Mouse (Mus musculus) liver, adult 2 months (tissue): ENCODE measurements around the gene Lst1. TPM values are rescaled to one million over a fixed set of nuclear protein-coding genes. Genes with fewer than 3 reads are reported as not detected.

Experiments
- DNase-seq: peaks from one replicate; pipeline ENCODE4 v3.0.0-alpha.2; 2011; ENCODE audit warnings: low read depth, low spot score; ENCODE audit errors: extremely low read depth
- H3K27ac ChIP-seq: fragments of 200-500 bp; replicated peaks from 2 replicates; pipeline ENCODE4 v1.5.1; 2012; ENCODE audit warnings: low read depth, mild to moderate bottlenecking, control low read depth, inconsistent platforms, low read length; ENCODE audit not compliant: insufficient read depth
- H3K27me3 ChIP-seq: fragments of 200-500 bp; 2 replicates; pipeline ENCODE4 v1.6.1; 2012; ENCODE audit warnings: mild to moderate bottlenecking, moderate library complexity, low read length, inconsistent platforms; ENCODE audit not compliant: control insufficient read depth, insufficient read depth
- H3K36me3 ChIP-seq: fragments of 200-500 bp; 2 replicates; pipeline ENCODE4 v1.6.1; 2012; ENCODE audit warnings: low read length, inconsistent platforms; ENCODE audit not compliant: control insufficient read depth, insufficient read depth
- H3K4me1 ChIP-seq: fragments of 200-500 bp; 2 replicates; pipeline ENCODE4 v1.6.1; 2011; ENCODE audit warnings: low read length; ENCODE audit not compliant: control insufficient read depth, insufficient read depth
- H3K4me3 ChIP-seq: fragments of 200-500 bp; 2 replicates; pipeline ENCODE4 v1.5.1; 2011; ENCODE audit warnings: low read depth, mild to moderate bottlenecking, control low read depth, low read length, moderate library complexity; ENCODE audit not compliant: insufficient read depth
- H3K79me2 ChIP-seq: fragments of 200-500 bp; 2 replicates; pipeline ENCODE4 v1.6.1; 2012; ENCODE audit warnings: inconsistent platforms, mild to moderate bottlenecking, low read length, moderate library complexity; ENCODE audit not compliant: control insufficient read depth, insufficient read depth
- H3K9ac ChIP-seq: fragments of 200-500 bp; 2 replicates; pipeline ENCODE4 v1.6.1; 2012; ENCODE audit warnings: low read depth, mild to moderate bottlenecking, control low read depth, inconsistent platforms, low read length
- CTCF ChIP-seq: fragments of 200-500 bp; IDR thresholded peaks from 2 replicates; pipeline ENCODE4 v1.5.1; 2011; ENCODE audit warnings: low read depth, low read length, control low read depth
- POLR2A ChIP-seq: fragments of 200-500 bp; IDR thresholded peaks from 2 replicates; pipeline ENCODE4 v1.6.1; 2011; ENCODE audit warnings: low read length, control low read depth; ENCODE audit not compliant: insufficient read depth; ENCODE audit errors: extremely low read depth
- WGBS: fragments of 180-500 bp; shearing (Covaris S2); methylation state at CpG from one replicate; pipeline ENCODE4 v1.1.7; 2018; 5-methylcytosine and 5-hydroxymethylcytosine counted together
- polyA plus RNA-seq: library from polyadenylated mRNA; depleted of rRNA; stranded (reverse); fragments of >200 nt; gene quantifications from 2 replicates; pipeline ENCODE4 v1.2.3, GENCODE M21; 2012; rRNA removed
- total RNA-seq: library from RNA; depleted of rRNA; stranded (reverse); fragments of >200 nt; gene quantifications from 2 replicates; pipeline ENCODE4 v1.2.3, GENCODE M21; 2014; rRNA removed

Lst1 gene
- total and polyA plus RNA-seq, 2 experiments, result 10.2 to 11.8 TPM

DNA sequence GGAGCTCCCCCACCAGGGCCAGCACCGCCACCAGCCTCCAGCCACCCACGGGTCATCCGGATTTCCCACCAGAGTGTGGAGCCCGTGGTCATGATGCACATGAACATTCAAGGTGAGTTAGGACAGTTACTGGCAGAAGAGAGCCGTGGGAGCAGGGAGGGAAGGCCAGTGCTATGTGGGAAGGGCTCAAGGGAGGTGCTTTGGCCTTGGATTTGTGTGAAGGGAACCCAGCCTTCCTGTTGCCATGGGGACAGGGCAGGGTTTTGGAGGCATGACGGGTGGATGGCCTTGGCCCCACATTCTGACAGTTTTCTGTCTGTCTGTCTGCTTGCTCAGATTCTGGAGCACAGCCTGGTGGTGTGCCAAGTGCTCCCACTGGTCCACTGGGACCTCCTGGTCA, 46.3 kb downstream of the Lst1 start:
- peaks cover 9% of the 10 kb centered on the region; the same call in 1 of the 2 replicates for H3K79me2 ChIP-seq
- no peaks in the 10 kb centered on the region for H3K27me3 ChIP-seq
- WGBS, result 77% methylated on average over 6 of the region's 6 CpGs
- H3K4me3 ChIP-seq, result no peak overlapping the region
- H3K27ac ChIP-seq, result no peak overlapping the region
- 0 out of 2 replicates have a peak, but pooled peaks cover 1% of the 10 kb centered on the region for H3K4me1 ChIP-seq
- H3K36me3 ChIP-seq, result peaks cover 60% of the 10 kb centered on the region
- H3K9ac ChIP-seq, result no peak overlapping the region
- no peak for DNase-seq
- TF ChIP-seq POLR2A (no peak), CTCF (no peak)

DNA sequence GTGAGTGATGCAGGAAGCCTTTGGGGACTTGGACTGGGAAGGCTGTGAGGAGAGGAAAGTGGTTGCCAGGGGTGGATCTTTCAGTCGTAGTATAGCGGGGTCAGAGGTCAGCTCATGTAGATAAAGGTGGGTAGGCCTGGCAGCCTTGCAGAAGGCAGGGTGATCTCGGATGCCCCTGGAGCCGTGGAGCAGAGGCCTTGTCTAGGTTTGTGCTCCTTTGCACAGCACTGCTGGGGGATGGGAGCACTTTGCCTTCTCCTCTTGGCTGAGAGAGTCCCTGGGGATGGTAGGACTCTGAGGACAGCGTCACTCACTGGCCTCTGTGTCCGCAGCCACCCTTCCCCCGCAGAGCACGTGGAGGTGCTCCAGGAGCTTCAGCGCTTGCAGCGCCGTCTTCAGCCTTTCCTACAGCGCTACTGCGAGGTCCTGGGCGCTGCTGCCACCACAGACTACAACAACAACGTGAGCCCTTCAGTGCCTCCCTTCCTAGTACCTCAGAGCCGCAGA, 47.7 kb downstream of the Lst1 start:
- peaks cover 49% of the 10 kb centered on the region for H3K36me3 ChIP-seq
- no peaks in the 10 kb centered on the region for H3K27me3 ChIP-seq
- no peak overlapping the region for H3K4me3 ChIP-seq
- no peak overlapping the region for H3K27ac ChIP-seq
- H3K79me2 ChIP-seq, result peaks cover 17% of the 10 kb centered on the region; the same call in 1 of the 2 replicates
- H3K9ac ChIP-seq, result no peak overlapping the region
- TF ChIP-seq CTCF, result no peak
- no peak for TF ChIP-seq POLR2A
- DNase-seq, result no peak
- whole genome bisulfite sequencing, result 80% methylated on average over 16 of the region's 16 CpGs
- H3K4me1 ChIP-seq, result peaks cover 5% of the 10 kb centered on the region

- Histone ChIP-seq H3K9ac (no peak overlapping the region), H3K4me3 (no peak overlapping the region), H3K36me3 (peaks cover 38% of the 10 kb centered on the region), H3K79me2 (peaks cover 17% of the 10 kb centered on the region; the same call in 1 of the 2 replicates), H3K4me1 (peaks cover 5% of the 10 kb centered on the region), H3K27ac (no peak overlapping the region), H3K27me3 (no peaks in the 10 kb centered on the region)
- no peak for DNase-seq
- WGBS, result 89% methylated on average over 3 of the region's 3 CpGs
- TF ChIP-seq POLR2A, result no peak
- TF ChIP-seq CTCF, result no peak
Observed at GRCm38 (mm10) chr17:35139269-35139668, 49.0 kb downstream of the Lst1 start.

DNA sequence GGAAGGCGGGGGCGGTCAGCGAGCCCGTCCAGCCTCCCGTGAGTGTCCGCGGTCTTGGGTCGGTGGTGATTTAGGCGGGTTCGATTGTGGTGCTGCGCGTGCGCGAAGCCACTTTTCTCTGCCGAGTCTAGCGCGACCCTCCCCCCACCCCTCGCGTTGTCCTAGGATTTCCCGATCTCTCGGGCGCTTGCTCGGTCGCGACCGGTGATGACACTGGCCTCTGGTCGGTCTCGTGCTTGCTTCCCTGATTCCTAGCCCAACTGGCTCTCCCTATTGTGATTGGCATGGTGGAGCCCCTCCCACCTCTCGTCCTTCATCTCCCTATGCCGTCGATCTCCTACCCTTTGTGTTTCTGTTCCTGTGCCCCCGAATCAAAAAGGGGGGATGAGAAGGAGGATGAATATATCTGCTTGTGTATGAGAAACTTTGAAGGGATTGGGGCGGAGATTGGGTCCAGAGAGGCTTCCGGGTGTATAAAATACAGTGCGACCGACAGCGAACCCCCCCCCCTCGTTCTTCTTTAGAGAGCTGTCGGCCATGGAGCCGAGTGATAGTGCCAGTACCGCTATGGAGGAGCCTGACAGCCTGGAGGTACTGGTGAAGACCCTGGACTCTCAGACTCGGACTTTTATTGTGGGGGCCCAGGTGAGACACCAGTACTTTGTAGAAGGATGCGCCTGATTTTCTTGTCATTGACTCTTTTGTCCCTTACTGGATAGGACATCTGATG, 52.5 kb downstream of the Lst1 start:
- no peaks in the 10 kb centered on the region for H3K27me3 ChIP-seq
- TF ChIP-seq CTCF (no peak), POLR2A (0 out of 2 replicates have a peak, but pooled peaks have one; percentile 42)
- H3K9ac ChIP-seq, result peak overlapping the region; percentile 92
- H3K79me2 ChIP-seq, result peaks cover 17% of the 10 kb centered on the region; the same call in 1 of the 2 replicates
- DNase-seq, result peak; percentile 60
- WGBS, result under 1% methylated on average over 43 of the region's 43 CpGs
- H3K4me3 ChIP-seq, result peak overlapping the region; percentile 81
- peak overlapping the region; percentile 97 for H3K27ac ChIP-seq
- peaks cover 9% of the 10 kb centered on the region for H3K4me1 ChIP-seq
- peaks cover 16% of the 10 kb centered on the region; the same call in 1 of the 2 replicates for H3K36me3 ChIP-seq

Other genes starting within 250 kb of the Lst1 start
Only the 30 nearest of the 38 such genes appear.
- 0.07 and 0.09 TPM in 2 replicates for gene Vwa7, start 171.9 kb downstream of the Lst1 start, total RNA-seq
- 0.16 and 0.27 TPM in 2 replicates for gene Vwa7, start 171.9 kb downstream of the Lst1 start, polyA plus RNA-seq
- 0.54 TPM in 1 of 2 replicates, not detected in the other for gene Sapcd1, start 160.4 kb downstream of the Lst1 start, total RNA-seq
- gene Sapcd1, start 160.4 kb downstream of the Lst1 start, polyA plus RNA-seq, result 0.66 TPM in 1 of 2 replicates, not detected in the other
- gene Msh5, start 141.7 kb downstream of the Lst1 start, total RNA-seq, result 1.0 and 2.0 TPM in 2 replicates
- gene Msh5, start 141.7 kb downstream of the Lst1 start, polyA plus RNA-seq, result 1.1 and 3.9 TPM in 2 replicates
- gene Clic1, start 138.5 kb downstream of the Lst1 start, total RNA-seq, result 15.9 and 20.3 TPM in 2 replicates
- gene Clic1, start 138.5 kb downstream of the Lst1 start, polyA plus RNA-seq, result 12.2 and 16.8 TPM in 2 replicates
- 3.0 and 3.6 TPM in 2 replicates for gene Ddah2, start 129.4 kb downstream of the Lst1 start, total RNA-seq
- gene Ddah2, start 129.4 kb downstream of the Lst1 start, polyA plus RNA-seq, result 3.8 and 3.9 TPM in 2 replicates
- gene Ly6g6c, start 123.1 kb downstream of the Lst1 start, total RNA-seq, result not detected in 2 replicates
- gene Ly6g6c, start 123.1 kb downstream of the Lst1 start, polyA plus RNA-seq, result not detected in 2 replicates
- 0.18 TPM in 1 of 2 replicates, not detected in the other for gene Mpig6b, start 122.3 kb downstream of the Lst1 start, total RNA-seq
- 0.06 TPM in 1 of 2 replicates, not detected in the other for gene Mpig6b, start 122.3 kb downstream of the Lst1 start, polyA plus RNA-seq
- 0.37 TPM in 1 of 2 replicates, not detected in the other for gene Ly6g6e, start 111.5 kb downstream of the Lst1 start, total RNA-seq
- gene Ly6g6e, start 111.5 kb downstream of the Lst1 start, polyA plus RNA-seq, result 0.33 and 0.35 TPM in 2 replicates
- 0.47 TPM in 1 of 2 replicates, not detected in the other for gene Ly6g6d, start 110.4 kb downstream of the Lst1 start, total RNA-seq
- gene Ly6g6d, start 110.4 kb downstream of the Lst1 start, polyA plus RNA-seq, result 0.24 and 0.67 TPM in 2 replicates
- gene Ly6g6f, start 102.8 kb downstream of the Lst1 start, total RNA-seq, result not detected in 2 replicates
- gene Ly6g6f, start 102.8 kb downstream of the Lst1 start, polyA plus RNA-seq, result 0.07 TPM in 2 replicates
- 62.2 and 63.3 TPM in 2 replicates for gene Abhd16a, start 99.2 kb downstream of the Lst1 start, total RNA-seq
- gene Abhd16a, start 99.2 kb downstream of the Lst1 start, polyA plus RNA-seq, result 78.4 and 83.0 TPM in 2 replicates
- gene Ly6g5c, start 80.2 kb downstream of the Lst1 start, total RNA-seq, result not detected in 2 replicates
- gene Ly6g5c, start 80.2 kb downstream of the Lst1 start, polyA plus RNA-seq, result not detected in 2 replicates
- gene Ly6g5b, start 73.0 kb downstream of the Lst1 start, total RNA-seq, result 0.40 and 0.46 TPM in 2 replicates
- gene Ly6g5b, start 73.0 kb downstream of the Lst1 start, polyA plus RNA-seq, result 0.26 and 0.62 TPM in 2 replicates
- gene Gpank1, start 67.0 kb downstream of the Lst1 start, total RNA-seq, result 9.6 and 9.8 TPM in 2 replicates
- 10.5 and 11.4 TPM in 2 replicates for gene Gpank1, start 67.0 kb downstream of the Lst1 start, polyA plus RNA-seq
- 60.9 and 111 TPM in 2 replicates for gene Csnk2b, start 66.4 kb downstream of the Lst1 start, total RNA-seq
- 215 and 228 TPM in 2 replicates for gene Csnk2b, start 66.4 kb downstream of the Lst1 start, polyA plus RNA-seq
- gene D17H6S53E, start 62.1 kb downstream of the Lst1 start, total RNA-seq, result 9.8 and 11.4 TPM in 2 replicates
- 12.4 and 18.3 TPM in 2 replicates for gene D17H6S53E, start 62.1 kb downstream of the Lst1 start, polyA plus RNA-seq
- gene Apom, start 56.4 kb downstream of the Lst1 start, total RNA-seq, result 432 and 465 TPM in 2 replicates
- 510 and 575 TPM in 2 replicates for gene Apom, start 56.4 kb downstream of the Lst1 start, polyA plus RNA-seq
- gene Bag6, start 53.3 kb downstream of the Lst1 start, total RNA-seq, result 28.1 and 40.9 TPM in 2 replicates
- 88.4 and 119 TPM in 2 replicates for gene Bag6, start 53.3 kb downstream of the Lst1 start, polyA plus RNA-seq
- 12.4 and 23.2 TPM in 2 replicates for gene Prrc2a, start 23.5 kb downstream of the Lst1 start, total RNA-seq
- gene Prrc2a, start 23.5 kb downstream of the Lst1 start, polyA plus RNA-seq, result 103 and 144 TPM in 2 replicates
- 8.6 and 13.3 TPM in 2 replicates for gene Aif1, start 12.4 kb downstream of the Lst1 start, total RNA-seq
- 1.6 and 2.5 TPM in 2 replicates for gene Aif1, start 12.4 kb downstream of the Lst1 start, polyA plus RNA-seq
- 1.8 and 3.0 TPM in 2 replicates for gene Ltb, start 6.0 kb upstream of the Lst1 start, total RNA-seq
- gene Ltb, start 6.0 kb upstream of the Lst1 start, polyA plus RNA-seq, result 2.6 and 4.7 TPM in 2 replicates
- gene Tnf, start 13.6 kb upstream of the Lst1 start, total RNA-seq, result 0.13 TPM in 1 of 2 replicates, not detected in the other
- 0.15 and 0.29 TPM in 2 replicates for gene Tnf, start 13.6 kb upstream of the Lst1 start, polyA plus RNA-seq
- gene Lta, start 16.9 kb upstream of the Lst1 start, total RNA-seq, result 0.27 TPM in 1 of 2 replicates, not detected in the other
- gene Lta, start 16.9 kb upstream of the Lst1 start, polyA plus RNA-seq, result 0.06 TPM in 1 of 2 replicates, not detected in the other
- 0.37 TPM in 1 of 2 replicates, not detected in the other for gene Gm16181, start 32.4 kb upstream of the Lst1 start, total RNA-seq
- gene Gm16181, start 32.4 kb upstream of the Lst1 start, polyA plus RNA-seq, result not detected in 2 replicates
- 0.28 and 0.34 TPM in 2 replicates for gene Atp6v1g2, start 45.2 kb upstream of the Lst1 start, total RNA-seq
- 1.6 and 2.7 TPM in 2 replicates for gene Atp6v1g2, start 45.2 kb upstream of the Lst1 start, polyA plus RNA-seq
- 7.5 and 7.6 TPM in 2 replicates for gene Nfkbil1, start 47.4 kb upstream of the Lst1 start, total RNA-seq
- gene Nfkbil1, start 47.4 kb upstream of the Lst1 start, polyA plus RNA-seq, result 7.5 and 8.6 TPM in 2 replicates
- 37.0 and 43.6 TPM in 2 replicates for gene Ddx39b, start 53.3 kb upstream of the Lst1 start, total RNA-seq
- 64.9 and 103 TPM in 2 replicates for gene Ddx39b, start 53.3 kb upstream of the Lst1 start, polyA plus RNA-seq
- 444 and 506 TPM in 2 replicates for gene H2-D1, start 74.3 kb upstream of the Lst1 start, total RNA-seq
- gene H2-D1, start 74.3 kb upstream of the Lst1 start, polyA plus RNA-seq, result 487 and 676 TPM in 2 replicates
- gene H2-Q1, start 132.0 kb upstream of the Lst1 start, total RNA-seq, result 9.1 and 11.1 TPM in 2 replicates
- gene H2-Q1, start 132.0 kb upstream of the Lst1 start, polyA plus RNA-seq, result 4.4 and 5.5 TPM in 2 replicates
- gene H2-Q2, start 153.8 kb upstream of the Lst1 start, total RNA-seq, result 0.81 and 1.2 TPM in 2 replicates
- 0.37 and 0.75 TPM in 2 replicates for gene H2-Q2, start 153.8 kb upstream of the Lst1 start, polyA plus RNA-seq